Mouse (Mus musculus) cerebellum, adult (tissue): Measurements from ENCODE around the gene Tbkbp1.
A peak's percentile ranks its signal among the peaks of the same experiment; 100 is the strongest.
"Not testable (repeated sequence)": the region's sequence is repeated elsewhere in the genome, so short reads cannot be mapped to it uniquely, and the experiment has no call there.

Experiments
- ATAC-seq: cut with Nextera tagmentation; 2 replicates; pipeline ENCODE4 v1.9.2; 2017; ENCODE audit warnings: mild to moderate bottlenecking, moderate library complexity, mixed read lengths; ENCODE audit not compliant: insufficient number of reproducible peaks, low FRiP score, low TSS enrichment

Gene Tbkbp1

GRCm38 (mm10) chr11:97151343-97151801, at the start of gene Tbkbp1:
Gene Tbkbp1 (minus strand): TSS chr11:97151495.
- ATAC-seq: no peak

GRCm38 (mm10) chr11:97199519-97199918, 48.2 kb upstream of the Tbkbp1 start:
- ATAC-seq: no peak

- ATAC-seq: no peak
Observed at GRCm38 (mm10) chr11:97198601-97199000, 47.3 kb upstream of the Tbkbp1 start.

GRCm38 (mm10) chr11:97197021-97197420, 45.7 kb upstream of the Tbkbp1 start:
- no peak for ATAC-seq

GRCm38 (mm10) chr11:97196541-97196940, 45.2 kb upstream of the Tbkbp1 start:
- ATAC-seq: no peak

GRCm38 (mm10) chr11:97192621-97192951, 41.3 kb upstream of the Tbkbp1 start:
- ATAC-seq: no peak

- ATAC-seq: no peak
Observed at GRCm38 (mm10) chr11:97191915-97192620, 40.8 kb upstream of the Tbkbp1 start.

GRCm38 (mm10) chr11:97190992-97191391, 39.7 kb upstream of the Tbkbp1 start:
- no peak for ATAC-seq

- not testable (repeated sequence) for ATAC-seq
Observed at GRCm38 (mm10) chr11:97189645-97190044, 38.4 kb upstream of the Tbkbp1 start.

- no peak for ATAC-seq
Observed at GRCm38 (mm10) chr11:97189231-97189630, 37.9 kb upstream of the Tbkbp1 start.

GRCm38 (mm10) chr11:97188643-97188955, 37.3 kb upstream of the Tbkbp1 start:
- no peak for ATAC-seq

- ATAC-seq: peak; percentile 95
Observed at GRCm38 (mm10) chr11:97187764-97188642, 36.7 kb upstream of the Tbkbp1 start, which contains the start of gene Kpnb1. Gene Kpnb1 (minus strand): TSS chr11:97187881.

- peak; percentile 74 for ATAC-seq
Observed at GRCm38 (mm10) chr11:97186947-97187763, 35.9 kb upstream of the Tbkbp1 start.

- no peak for ATAC-seq
Observed at GRCm38 (mm10) chr11:97185704-97186614, 34.7 kb upstream of the Tbkbp1 start.

GRCm38 (mm10) chr11:97184875-97185274, 33.6 kb upstream of the Tbkbp1 start:
- no peak for ATAC-seq

GRCm38 (mm10) chr11:97182446-97182845, 31.2 kb upstream of the Tbkbp1 start:
- ATAC-seq: no peak

GRCm38 (mm10) chr11:97181061-97181460, 29.8 kb upstream of the Tbkbp1 start:
- ATAC-seq: no peak

- ATAC-seq: no peak
Observed at GRCm38 (mm10) chr11:97178198-97178597, 26.9 kb upstream of the Tbkbp1 start.

GRCm38 (mm10) chr11:97176851-97177250, 25.6 kb upstream of the Tbkbp1 start:
- ATAC-seq: no peak

- ATAC-seq: no peak
Observed at GRCm38 (mm10) chr11:97175499-97175898, 24.2 kb upstream of the Tbkbp1 start.
